Mouse (Mus musculus): Measurements from ENCODE around the gene Rcan1.

DNA sequence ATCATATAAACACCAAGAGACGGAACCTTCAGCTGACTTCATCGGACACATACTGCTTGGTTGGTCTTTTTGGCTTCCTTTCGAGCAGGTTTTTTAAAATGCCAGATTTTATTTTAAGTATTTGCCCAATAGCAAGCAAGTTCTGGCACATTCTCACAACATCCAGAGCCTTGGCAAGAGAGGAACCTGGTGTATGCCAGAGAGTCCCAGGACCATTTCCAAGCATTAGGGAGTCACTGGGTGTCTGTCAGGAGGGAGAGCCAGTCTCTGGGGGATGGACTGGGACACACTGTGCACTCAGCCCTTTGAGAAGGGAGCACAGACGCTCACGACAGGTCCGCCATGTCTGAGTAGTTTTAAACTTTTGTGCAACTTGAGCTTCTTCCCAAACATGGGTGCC lies 93.7 kb downstream of the Rcan1 start:
- no peak for TF ChIP-seq CTCF (IDR thresholded peaks at IDR 0.05; ENCODE audit: insufficient read depth, low read length)
- TF ChIP-seq POLR2A (IDR thresholded peaks at IDR 0.05; ENCODE audit: borderline replicate concordance, extremely low read depth, low read depth, low read length) = no peak

Measured in lung, adult 2 months (tissue).